Mouse (Mus musculus) G1E (cell line): ENCODE measurements around the gene Entpd8.

Source experiments
- CTCF ChIP-seq: IDR thresholded peaks from 2 replicates; pipeline ENCODE4 v1.5.1; 2012; ENCODE audit warnings: low read depth, low read length, inconsistent platforms, mixed read lengths
- GATA1 ChIP-seq: IDR thresholded peaks from 2 replicates; pipeline ENCODE4 v1.6.1; 2012; ENCODE audit warnings: borderline replicate concordance, low read length, inconsistent platforms, mixed read lengths
- POLR2AphosphoS5 ChIP-seq: IDR thresholded peaks from 2 replicates; pipeline ENCODE4 v1.6.1; 2012; ENCODE audit warnings: low read depth, low read length, inconsistent platforms; ENCODE audit not compliant: insufficient replicate concordance
- TAL1 ChIP-seq: conservative IDR thresholded peaks from 2 replicates; pipeline ENCODE4 v1.6.1; 2012; ENCODE audit warnings: low read depth, low read length, inconsistent platforms, mixed read lengths

GRCm38 (mm10) chr2:25064285-25064684 lies 15.8 kb upstream of the Entpd8 start:
- no peak for TF ChIP-seq POLR2AphosphoS5
- TF ChIP-seq CTCF, result no peak
- no peak for TF ChIP-seq TAL1
- no peak for TF ChIP-seq GATA1
